Mouse (Mus musculus) heart, adult 18-20 months (tissue): ENCODE results near the gene Olfr206. TPM values are rescaled to one million over a fixed set of nuclear protein-coding genes. Genes with fewer than 3 reads are reported as not detected.
"Not testable (repeated sequence)": the region's sequence is repeated elsewhere in the genome, so short reads cannot be mapped to it uniquely, and the experiment has no call there.

Experiments used
- DNase-seq, 2 experiments: peaks; one replicate each; pipeline ENCODE4 v3.0.0; 2021 to 2022; ENCODE audit warnings: mixed read lengths in 1 of 2
- long read RNA-seq, 2 experiments: library from polyadenylated mRNA; stranded (forward); transcript quantifications; one replicate each; pipeline ENCODE4 v2.0.0; 2021
- total RNA-seq, 2 experiments: library from RNA; stranded (reverse); gene quantifications; 2 replicates each; pipeline ENCODE4 v1.2.3; 2021

Olfr206 gene
- total RNA-seq = not detected
- long read RNA-seq, experiment 1 = 0 reads
- long read RNA-seq, experiment 2 = 0 reads

GRCm38 (mm10) chr16:59349146-59349545 lies at the start of gene Olfr206:
Olfr206 (minus strand) TSS chr16:59349246.
- DNase-seq = no peak

- DNase-seq = no peak
Measured at GRCm38 (mm10) chr16:59393300-59393699, 44.3 kb upstream of the Olfr206 start.

GRCm38 (mm10) chr16:59363893-59364292 lies 14.8 kb upstream of the Olfr206 start, which contains the start of gene Olfr209:
Olfr209 (minus strand) TSS chr16:59363993.
- no peak for DNase-seq

GRCm38 (mm10) chr16:59331038-59331437 lies 18.0 kb downstream of the Olfr206 start, which contains the start of gene Olfr205:
Olfr205 (minus strand) TSS chr16:59331138.
- no peak for DNase-seq

- DNase-seq = not testable (repeated sequence)
Measured at GRCm38 (mm10) chr16:59323262-59323661, 25.8 kb downstream of the Olfr206 start.

GRCm38 (mm10) chr16:59318148-59318547 lies 30.9 kb downstream of the Olfr206 start, which contains the start of gene Olfr204:
Olfr204 (minus strand) TSS chr16:59318248.
- no peak for DNase-seq

- no peak for DNase-seq
Measured at GRCm38 (mm10) chr16:59298581-59298980, 50.5 kb downstream of the Olfr206 start, which contains the start of gene Olfr203. Olfr203 (plus strand) TSS chr16:59298881.

Other genes with a start within 250 kb of the Olfr206 start
- gene Olfr193, start 237.4 kb downstream of the Olfr206 start, total RNA-seq = not detected
- gene Olfr194, start 228.2 kb downstream of the Olfr206 start, total RNA-seq = not detected
- not detected for gene Olfr195, start 202.2 kb downstream of the Olfr206 start, total RNA-seq
- not detected for gene Olfr196, start 178.8 kb downstream of the Olfr206 start, total RNA-seq
- gene Olfr198, start 145.7 kb downstream of the Olfr206 start, total RNA-seq = not detected
- not detected for gene Olfr199, start 129.5 kb downstream of the Olfr206 start, total RNA-seq
- gene Olfr201, start 76.6 kb downstream of the Olfr206 start, total RNA-seq = not detected
- not detected for gene Olfr202, start 62.5 kb downstream of the Olfr206 start, total RNA-seq
- not detected for gene Olfr203, start 50.4 kb downstream of the Olfr206 start, total RNA-seq
- not detected for gene Olfr204, start 31.0 kb downstream of the Olfr206 start, total RNA-seq
- not detected for gene Olfr205, start 18.1 kb downstream of the Olfr206 start, total RNA-seq
- not detected for gene Olfr209, start 14.7 kb upstream of the Olfr206 start, total RNA-seq
- gene Gabrr3, start 58.1 kb upstream of the Olfr206 start, total RNA-seq = under 1 TPM in 1 of 2 experiments, not detected in 1; 0.07 TPM
- gene Riox2, start 122.5 kb upstream of the Olfr206 start, total RNA-seq = 10 to 100 TPM; 16.9 to 17.2 TPM